Mouse (Mus musculus) forebrain, embryonic 10.5 days (tissue): ENCODE results near the gene Gm10772. TPM values are rescaled to one million over a fixed set of nuclear protein-coding genes. Genes with fewer than 3 reads are reported as not detected.
"Not testable (repeated sequence)": the region's sequence is repeated elsewhere in the genome, so short reads cannot be mapped to it uniquely, and the experiment has no call there.

Experiments used
- DNase-seq: peaks from one replicate; pipeline ENCODE4 v3.0.0-alpha.2; 2017; ENCODE audit warnings: low spot score; ENCODE audit errors: extremely low spot score
- H3K27ac ChIP-seq: fragments of 300-500 bp; sonication (generic); 2 replicates; pipeline ENCODE4 v1.5.1; 2016; ENCODE audit warnings: mild to moderate bottlenecking
- H3K27me3 ChIP-seq: fragments of 300-500 bp; sonication (generic); 2 replicates; pipeline ENCODE4 v1.6.1; 2016; ENCODE audit warnings: mild to moderate bottlenecking; ENCODE audit not compliant: poor library complexity, severe bottlenecking
- H3K36me3 ChIP-seq: fragments of 300-500 bp; sonication (generic); replicated peaks from 2 replicates; pipeline ENCODE4 v1.6.1; 2016; ENCODE audit warnings: mild to moderate bottlenecking, moderate library complexity
- H3K4me1 ChIP-seq: fragments of 300-500 bp; sonication (generic); 2 replicates; pipeline ENCODE4 v1.6.1; 2016
- H3K4me3 ChIP-seq: fragments of 300-500 bp; sonication (generic); 2 replicates; pipeline ENCODE4 v1.5.1; 2016; ENCODE audit warnings: mild to moderate bottlenecking, moderate library complexity
- H3K9me3 ChIP-seq: fragments of 300-500 bp; sonication (generic); 2 replicates; pipeline ENCODE4 v1.6.1; 2016; ENCODE audit warnings: mild to moderate bottlenecking, moderate library complexity
- WGBS: fragments of 180-500 bp; shearing (Covaris S2); methylation state at CpG from one replicate; pipeline ENCODE4 v1.1.7; 2016; 5-methylcytosine and 5-hydroxymethylcytosine counted together
- polyA plus RNA-seq: library from polyadenylated mRNA; unstranded; fragments of >200 nt; fragmentation: Nextera tagmentation; extraction: Ambion mirVana; gene quantifications from 2 replicates; pipeline ENCODE4 v1.2.1, GENCODE M21; 2016

Gene Gm10772
- not detected in 2 replicates for polyA plus RNA-seq

DNA sequence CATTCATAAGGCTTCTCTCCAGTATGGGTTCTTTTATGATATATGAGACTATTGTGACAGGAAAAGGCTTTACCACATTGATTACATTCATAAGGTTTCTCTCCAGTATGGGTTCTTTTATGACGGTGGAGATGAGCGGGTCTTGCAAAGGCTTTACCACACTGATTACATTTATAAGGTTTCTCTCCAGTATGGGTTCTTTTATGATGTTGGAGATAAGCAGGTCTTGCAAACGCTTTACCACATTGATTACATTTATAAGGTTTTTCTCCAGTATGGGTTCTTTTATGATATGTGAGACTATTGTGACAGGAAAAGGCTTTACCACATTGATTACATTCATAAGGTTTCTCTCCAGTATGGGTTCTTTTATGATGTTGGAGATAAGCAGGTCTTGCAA, at the start of gene Gm10772:
Gm10772 (minus strand) TSS at position 101 of the 400 bp plus-strand sequence.
- H3K4me1 ChIP-seq, DNase-seq, H3K27ac ChIP-seq, H3K4me3 ChIP-seq, H3K36me3 ChIP-seq, H3K9me3 ChIP-seq, H3K27me3 ChIP-seq: not testable (repeated sequence)
- WGBS, result 83% methylated on average over 2 of the region's 3 CpGs

DNA sequence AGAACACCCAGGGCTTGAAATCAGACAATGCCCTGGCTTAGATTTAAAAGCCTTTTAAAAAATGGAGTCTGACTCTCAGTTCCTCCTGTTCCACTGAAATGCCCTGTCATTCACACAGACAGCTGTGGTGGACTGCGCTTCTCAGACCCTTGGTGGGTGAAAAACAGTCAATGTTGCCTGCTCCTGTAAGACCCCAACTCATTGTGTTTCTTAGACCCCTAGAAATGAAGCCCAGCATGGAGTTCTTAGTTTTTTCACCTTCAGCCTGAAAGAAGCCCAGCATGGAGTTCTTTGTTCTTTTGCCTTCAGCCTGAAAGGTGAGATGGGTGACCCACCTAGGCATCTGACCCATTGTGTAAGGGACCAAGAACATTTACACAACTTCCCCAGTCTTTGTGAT, 36.5 kb upstream of the Gm10772 start:
- DNase-seq, H3K4me1 ChIP-seq, H3K9me3 ChIP-seq, H3K27me3 ChIP-seq, H3K4me3 ChIP-seq, H3K27ac ChIP-seq, H3K36me3 ChIP-seq: not testable (repeated sequence)
- WGBS, result no CpG with 5 or more reads among the region's 1 CpGs

DNA sequence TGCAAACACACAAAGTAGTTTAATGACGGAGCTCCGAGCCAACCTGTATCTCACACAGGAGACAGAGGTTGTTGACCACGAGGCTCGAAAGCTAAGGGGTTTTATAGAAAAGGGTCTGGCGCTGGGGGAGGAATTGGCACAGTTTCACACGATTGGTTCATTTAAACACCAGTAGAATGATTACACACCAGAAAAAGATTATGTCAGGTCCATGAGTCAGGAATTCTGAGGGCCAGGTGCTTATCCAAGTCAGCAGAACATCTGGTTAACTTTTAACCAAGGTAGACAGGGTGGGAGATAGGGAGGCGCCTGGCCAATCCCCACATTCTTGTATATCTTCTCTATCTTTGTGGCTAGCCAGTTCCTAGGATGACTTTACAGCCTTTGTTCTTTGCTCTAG, 35.8 kb upstream of the Gm10772 start:
- not testable (repeated sequence) for H3K4me1 ChIP-seq, DNase-seq, H3K27ac ChIP-seq, H3K4me3 ChIP-seq, H3K36me3 ChIP-seq, H3K9me3 ChIP-seq, H3K27me3 ChIP-seq
- WGBS, result 87% methylated on average over 3 of the region's 7 CpGs

DNA sequence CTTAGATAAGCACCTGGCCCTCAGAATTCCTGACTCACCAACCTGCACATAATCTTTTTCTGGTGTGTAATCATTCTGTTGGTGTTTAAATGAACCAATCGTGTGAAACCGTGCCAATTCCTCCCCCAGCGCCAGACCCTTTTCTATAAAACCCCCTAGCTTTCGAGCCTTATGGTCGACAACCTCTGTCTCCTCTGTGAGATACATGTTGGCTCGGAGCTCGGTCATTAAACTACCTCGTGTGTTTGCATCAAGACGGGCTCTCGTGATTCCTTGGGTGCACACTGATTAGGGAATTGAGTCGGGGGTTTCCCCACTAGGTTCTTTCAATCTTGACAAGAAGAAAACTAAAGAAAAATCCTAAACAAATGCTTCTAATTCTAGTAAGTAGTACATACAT, 13.0 kb downstream of the Gm10772 start:
- WGBS, result no CpG with 5 or more reads among the region's 11 CpGs
- no peak overlapping the region for H3K27ac ChIP-seq

DNA sequence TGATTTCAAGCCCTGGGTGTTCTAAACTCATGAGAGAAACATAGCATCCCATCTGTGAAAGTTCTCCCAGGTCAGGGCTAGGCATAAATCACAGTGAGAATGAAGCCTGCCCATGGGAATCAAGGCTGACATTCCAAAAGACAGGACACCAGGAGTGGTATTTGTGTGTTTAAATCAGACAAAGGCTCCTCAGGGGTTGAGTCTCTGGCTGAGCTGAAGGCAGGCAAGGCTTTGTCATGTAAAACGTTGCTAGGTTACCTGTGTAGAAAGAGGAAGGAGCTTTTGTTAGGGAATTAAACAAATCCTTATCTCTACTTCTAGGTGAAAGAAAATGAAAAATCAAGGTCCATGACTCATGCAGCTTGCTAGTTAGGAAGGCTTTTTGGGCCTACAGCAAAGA, 13.6 kb downstream of the Gm10772 start:
- H3K27me3 ChIP-seq, H3K36me3 ChIP-seq: not testable (repeated sequence)

More for the DNA sequence above, 13.0 kb downstream of the Gm10772 start:
- H3K36me3 ChIP-seq, result no peaks in the 10 kb centered on the region
- no peak for DNase-seq
- H3K4me3 ChIP-seq, result no peak overlapping the region
- H3K27me3 ChIP-seq, result no peaks in the 10 kb centered on the region
- H3K4me1 ChIP-seq, result no peaks in the 10 kb centered on the region
- no peaks in the 10 kb centered on the region for H3K9me3 ChIP-seq

DNA sequence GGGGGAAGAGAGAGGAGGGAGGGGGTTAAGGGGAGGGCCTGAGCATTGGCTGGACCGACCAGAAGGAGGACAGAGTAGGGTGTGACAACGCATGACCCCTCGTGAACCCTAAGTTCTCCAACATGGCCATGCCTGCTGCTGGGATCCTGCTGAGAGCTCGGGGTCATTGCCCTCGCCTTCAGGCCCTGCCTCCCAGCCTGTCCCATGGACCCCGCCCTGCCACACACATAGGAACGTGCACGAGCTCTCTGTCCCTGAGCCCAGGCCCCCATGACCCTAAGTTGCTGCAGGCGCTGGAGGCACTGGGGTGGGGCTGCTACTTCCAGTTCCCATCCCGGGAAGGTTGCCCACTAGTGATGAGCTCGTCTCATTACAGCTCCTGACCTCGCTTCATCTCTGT, 48.2 kb downstream of the Gm10772 start:
- H3K27ac ChIP-seq, result not testable (repeated sequence)

More for the DNA sequence above, 13.6 kb downstream of the Gm10772 start:
- H3K27ac ChIP-seq, H3K9me3 ChIP-seq, H3K4me1 ChIP-seq, DNase-seq, H3K4me3 ChIP-seq: not testable (repeated sequence)
- WGBS, result no CpG with 5 or more reads among the region's 1 CpGs

More for the DNA sequence above, 48.2 kb downstream of the Gm10772 start:
- H3K27me3 ChIP-seq, DNase-seq, H3K4me3 ChIP-seq, H3K9me3 ChIP-seq, H3K4me1 ChIP-seq, H3K36me3 ChIP-seq: not testable (repeated sequence)
- WGBS, result 88% methylated on average over 6 of the region's 12 CpGs

Other genes with a start within 250 kb of the Gm10772 start
- gene Gm10324, start 108.0 kb downstream of the Gm10772 start, polyA plus RNA-seq, result not detected in 2 replicates
- gene 2410141K09Rik, start 213.5 kb upstream of the Gm10772 start, polyA plus RNA-seq, result not detected in 2 replicates